Mouse (Mus musculus): ENCODE data around the gene Fbxw11. TPM values are rescaled to one million over a fixed set of nuclear protein-coding genes. Genes with fewer than 3 reads are reported as not detected.

The Fbxw11 gene
- polyA plus RNA-seq, 1 experiment = 31.9 TPM

DNA sequence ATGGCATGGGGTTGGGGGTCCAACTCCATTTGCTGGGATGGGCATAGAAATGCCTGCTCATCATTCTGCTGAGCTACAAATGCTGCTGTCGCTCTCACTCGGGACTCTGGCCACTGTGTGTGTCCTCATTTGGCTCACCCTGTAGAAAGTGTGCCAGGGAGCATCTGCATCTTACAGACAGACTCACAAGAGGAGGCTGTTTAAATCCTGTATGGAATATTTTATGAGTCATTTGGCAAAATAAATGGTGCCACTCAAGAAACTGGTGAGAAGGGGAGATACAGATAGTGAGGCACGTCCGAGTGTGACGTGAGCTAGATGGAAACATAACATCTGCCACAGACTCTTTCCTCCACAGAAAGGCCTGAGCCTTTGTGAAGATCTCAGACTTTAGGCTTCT is 95.2 kb downstream of the Fbxw11 start:
- 79% methylated on average over 5 of the region's 5 CpGs for WGBS
- DNase-seq (ENCODE audit: low read depth, low spot score) = no peak

DNA sequence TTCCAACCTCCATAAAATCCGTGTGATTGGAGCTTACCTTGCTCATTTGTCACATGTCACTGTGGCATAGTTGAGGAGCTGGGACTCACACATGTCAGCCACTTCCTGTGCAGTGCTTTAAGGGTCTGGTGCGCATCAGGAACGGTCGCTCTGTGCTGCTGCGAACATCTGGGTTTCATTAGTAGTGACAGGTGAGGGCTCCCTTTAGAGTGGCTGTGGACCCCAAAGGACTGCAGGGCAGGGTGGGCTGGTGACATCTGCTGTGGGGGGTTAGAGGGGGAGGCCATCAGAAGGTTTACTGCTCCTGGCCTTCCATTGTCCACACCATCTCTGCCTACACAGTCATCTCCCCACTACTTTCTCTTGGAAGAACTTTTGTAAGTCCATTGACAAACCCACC is 101.4 kb downstream of the Fbxw11 start:
- 70% methylated on average over 5 of the region's 5 CpGs for WGBS

DNA sequence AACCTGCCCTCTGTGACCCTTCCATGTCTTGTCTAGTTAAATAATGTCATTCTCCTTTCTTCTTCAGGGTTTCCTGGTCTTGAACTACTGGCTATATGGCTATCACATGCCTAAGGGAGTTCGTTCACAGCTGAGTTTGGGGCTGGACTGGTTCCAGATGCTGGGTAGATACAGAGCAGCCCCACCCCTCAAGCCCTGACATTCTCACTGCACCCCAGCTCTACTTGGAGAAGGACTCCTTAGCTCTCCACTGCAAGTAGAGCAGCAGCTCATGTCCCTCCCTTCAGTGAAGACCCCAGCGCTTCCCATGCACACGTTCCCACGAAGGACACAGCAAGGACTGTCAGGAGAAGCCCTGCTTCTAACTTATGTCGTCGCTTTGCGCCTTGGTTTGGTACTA is 101.9 kb downstream of the Fbxw11 start:
- 83% methylated on average over 7 of the region's 7 CpGs for WGBS
- no peak for DNase-seq (ENCODE audit: low read depth, low spot score)

More for the DNA sequence above, 101.4 kb downstream of the Fbxw11 start:
- DNase-seq (ENCODE audit: low read depth, low spot score) = no peak

DNA sequence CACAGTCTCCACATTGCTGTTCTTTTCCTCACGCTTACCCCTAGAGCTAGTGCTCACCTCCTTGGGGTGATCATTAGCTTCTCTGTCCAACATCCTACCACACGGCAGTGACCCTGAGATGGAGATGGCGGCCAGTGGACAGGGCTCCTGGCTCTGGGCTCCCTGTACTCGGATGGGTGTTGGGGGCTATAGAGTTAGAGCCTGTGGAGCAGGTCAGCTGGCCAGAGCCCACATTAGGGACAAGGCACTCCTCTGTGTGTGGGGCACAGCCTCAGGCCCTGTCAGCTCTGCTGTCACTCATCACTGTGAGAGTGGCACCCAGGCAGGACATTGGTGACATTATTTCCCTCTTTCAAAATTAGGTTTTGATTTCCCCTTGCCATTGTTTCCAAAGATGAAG is 102.9 kb downstream of the Fbxw11 start:
- DNase-seq (ENCODE audit: low read depth, low spot score) = no peak
- WGBS = 96% methylated on average over 4 of the region's 4 CpGs

DNA sequence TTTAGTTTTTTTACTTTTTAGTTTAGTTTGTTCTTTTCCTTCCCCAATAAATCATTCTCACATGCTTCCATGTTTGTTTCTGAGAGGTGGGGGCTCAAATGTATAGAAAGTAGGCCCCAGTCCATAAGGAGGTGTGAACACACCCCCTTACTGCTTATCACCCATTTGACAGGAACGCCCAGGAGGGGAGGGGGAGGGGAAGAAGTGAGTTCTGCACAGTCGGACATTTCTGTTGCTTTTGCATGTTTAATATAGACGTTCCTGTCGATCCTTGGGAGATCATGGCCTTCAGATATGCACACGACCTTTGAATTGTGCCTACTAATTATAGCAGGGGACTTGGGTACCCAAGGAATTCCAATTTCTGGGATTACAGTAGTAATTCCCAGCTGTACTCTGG is 103.5 kb downstream of the Fbxw11 start:
- DNase-seq (ENCODE audit: low read depth, low spot score) = no peak
- WGBS = 53% methylated on average over 5 of the region's 5 CpGs

DNA sequence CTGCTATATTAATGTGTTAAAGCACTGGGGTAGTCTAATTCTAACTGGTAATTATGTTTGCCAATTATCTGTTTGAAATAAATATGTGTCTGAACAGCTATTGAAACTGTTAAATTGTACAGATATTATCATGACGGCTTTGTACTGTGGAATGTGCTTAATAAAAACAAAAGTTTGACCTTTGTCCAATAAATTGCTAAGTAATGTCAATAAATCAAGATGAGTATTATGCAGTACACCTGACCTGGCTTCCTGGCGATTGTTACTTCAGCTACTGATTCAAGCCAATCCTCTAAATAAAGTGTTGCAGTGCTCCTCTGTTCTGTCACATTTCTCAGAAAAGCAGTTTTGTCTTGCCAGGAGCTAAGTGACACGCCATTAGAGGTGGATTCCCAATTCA is 104.0 kb downstream of the Fbxw11 start:
- 60% methylated on average over 3 of the region's 3 CpGs for WGBS
- DNase-seq (ENCODE audit: low read depth, low spot score) = no peak

DNA sequence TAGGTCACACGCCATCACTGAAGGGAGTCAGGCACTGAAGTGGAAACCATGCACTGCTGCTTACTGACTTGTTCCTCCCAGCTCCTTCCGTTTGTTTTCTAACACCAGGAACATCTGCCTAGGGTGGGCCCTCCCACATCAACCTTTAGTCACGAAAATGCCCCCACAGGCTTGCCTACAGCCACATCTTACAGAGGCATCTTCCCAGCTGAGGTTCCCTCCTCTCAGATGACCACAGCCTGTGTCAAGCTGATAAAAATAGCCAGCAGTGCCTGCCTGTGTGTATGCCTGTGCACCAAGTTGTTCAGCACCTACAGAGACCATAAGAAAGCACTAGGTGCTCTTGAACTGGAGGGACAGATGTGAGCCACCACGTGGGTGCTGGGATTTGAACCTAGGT is 106.3 kb downstream of the Fbxw11 start:
- DNase-seq (ENCODE audit: low read depth, low spot score) = no peak
- 73% methylated on average over 4 of the region's 4 CpGs for WGBS

DNA sequence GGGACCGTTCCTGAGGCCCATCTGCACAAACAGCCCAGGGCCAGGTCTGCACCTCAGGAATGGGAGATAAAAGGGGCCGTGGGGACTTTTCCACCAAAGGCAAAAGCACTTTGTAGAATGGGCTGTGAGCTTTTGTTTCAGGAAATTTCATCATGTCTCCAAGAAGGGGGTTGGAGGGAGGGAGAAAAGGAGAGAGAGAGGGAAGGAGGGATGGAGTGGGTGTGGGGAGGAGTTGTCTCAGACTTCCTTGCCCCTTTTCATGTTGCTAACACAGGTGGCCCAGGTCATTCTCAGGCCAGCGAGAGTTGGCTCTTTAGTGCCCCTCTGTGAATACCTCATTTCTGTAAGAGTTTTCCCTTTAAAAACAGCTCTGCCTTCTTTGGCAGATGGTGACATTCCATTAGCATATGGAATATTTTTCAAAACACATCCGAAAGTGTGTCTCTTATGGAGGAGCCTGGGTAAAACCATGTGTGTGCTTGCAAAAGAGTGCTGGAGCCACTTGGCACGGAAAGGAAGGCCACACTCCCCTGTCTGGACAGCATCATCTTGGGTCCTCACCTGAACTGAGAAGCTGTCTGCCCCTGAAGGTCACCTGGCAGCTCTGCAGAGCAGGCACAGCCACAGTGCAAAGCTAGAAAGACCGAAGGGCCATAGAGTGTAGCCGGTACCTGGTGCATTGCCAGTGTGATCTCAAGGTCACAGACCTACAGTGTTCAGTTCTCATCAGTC is 109.5 kb downstream of the Fbxw11 start:
- DNase-seq (ENCODE audit: low read depth, low spot score) = no peak
- WGBS = 62% methylated on average over 7 of the region's 7 CpGs

DNA sequence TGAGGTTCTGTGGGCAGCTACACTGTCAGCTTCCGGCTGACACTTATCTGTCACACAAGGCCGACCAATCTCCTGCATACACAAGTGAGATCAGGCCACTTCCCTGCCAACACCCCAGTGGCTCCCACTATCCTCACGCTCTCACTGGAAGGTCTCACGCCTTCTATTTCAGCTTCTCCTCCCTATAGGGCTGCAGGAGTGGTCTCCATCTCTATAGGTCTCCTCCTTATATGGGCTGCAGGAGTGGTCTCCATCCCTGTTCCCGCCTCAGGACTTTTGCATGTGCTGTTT is 110.0 kb downstream of the Fbxw11 start:
- DNase-seq (ENCODE audit: low read depth, low spot score) = no peak
- WGBS = 74% methylated on average over 5 of the region's 5 CpGs

DNA sequence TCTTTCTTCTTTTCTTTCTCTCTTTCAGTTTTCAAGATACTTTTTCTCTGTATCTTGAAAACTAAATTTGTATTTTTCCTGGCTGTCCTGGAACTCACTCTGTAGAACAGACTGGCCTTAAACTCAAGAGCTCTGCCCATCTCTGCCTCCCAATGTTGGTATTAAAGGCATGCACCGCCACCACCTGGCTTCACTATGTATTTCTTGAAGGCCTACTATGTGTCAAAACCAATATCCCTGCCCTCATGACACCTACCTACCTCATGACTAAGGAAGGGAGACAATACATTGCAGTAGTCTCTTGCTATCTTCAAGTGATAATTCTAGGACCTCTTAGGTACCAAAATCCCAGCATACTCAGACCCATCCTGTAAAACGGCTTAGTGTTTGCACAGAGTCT is 110.8 kb downstream of the Fbxw11 start:
- WGBS = 87% methylated on average over 2 of the region's 2 CpGs
- no peak for DNase-seq (ENCODE audit: low read depth, low spot score)

DNA sequence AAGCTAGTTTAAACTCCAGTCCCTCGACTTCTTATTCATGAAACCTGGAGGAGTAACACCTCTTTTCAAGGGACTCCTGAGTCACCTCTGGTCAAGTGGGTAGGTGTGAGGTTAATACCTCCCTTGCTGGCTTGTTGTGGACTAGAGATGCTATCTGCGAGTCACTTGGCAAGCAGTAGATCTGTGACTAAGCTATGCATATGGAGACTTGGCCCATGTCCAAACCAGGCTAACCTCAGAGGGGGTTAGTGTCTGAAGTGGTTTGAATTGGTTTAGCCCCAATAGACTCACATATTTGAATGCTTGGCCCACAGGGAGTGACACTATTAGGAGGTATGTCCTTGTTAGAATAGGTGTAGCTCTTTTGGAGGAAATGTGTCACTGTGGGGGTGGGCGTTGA is 120.2 kb downstream of the Fbxw11 start:
- no peak for DNase-seq (ENCODE audit: low read depth, low spot score)

DNA sequence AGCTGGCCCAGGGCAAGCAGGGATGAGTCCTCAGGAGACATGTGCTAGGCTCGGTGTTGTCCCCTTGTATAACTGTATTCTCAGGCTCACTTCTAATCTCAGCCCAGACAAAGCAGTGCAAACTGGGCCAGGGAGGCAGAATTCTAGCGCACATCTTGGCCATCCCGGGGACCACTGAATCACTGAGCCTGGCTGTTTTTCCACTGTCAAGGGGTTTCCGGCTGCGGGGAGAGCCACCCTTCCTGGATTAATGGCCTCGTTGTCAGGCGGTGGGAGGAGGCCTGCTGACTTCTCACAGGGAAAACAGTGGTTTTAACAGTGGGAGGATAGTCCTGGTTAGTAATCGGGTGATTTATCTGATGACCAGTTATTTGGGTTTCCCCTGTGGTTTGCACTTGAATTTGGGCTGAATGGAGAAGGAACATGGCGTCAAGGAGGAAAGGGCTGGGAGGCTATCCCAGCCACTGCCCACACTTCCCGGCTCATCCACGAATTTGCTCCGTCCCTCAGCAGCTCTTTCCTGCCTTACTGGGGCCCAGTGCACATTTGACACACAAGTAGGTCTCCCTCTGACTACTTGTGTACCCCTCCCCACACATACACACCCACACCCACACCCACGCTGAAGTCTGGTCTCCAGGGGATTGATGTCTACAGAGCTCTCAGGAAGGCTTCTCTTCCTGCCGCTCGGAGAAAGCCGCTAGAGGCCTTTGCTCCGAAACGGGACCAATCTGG is 125.1 kb downstream of the Fbxw11 start:
- no peak for DNase-seq (ENCODE audit: low read depth, low spot score)
- 77% methylated on average over 18 of the region's 18 CpGs for WGBS

More for the DNA sequence above, 120.2 kb downstream of the Fbxw11 start:
- 55% methylated on average over 3 of the region's 3 CpGs for WGBS

DNA sequence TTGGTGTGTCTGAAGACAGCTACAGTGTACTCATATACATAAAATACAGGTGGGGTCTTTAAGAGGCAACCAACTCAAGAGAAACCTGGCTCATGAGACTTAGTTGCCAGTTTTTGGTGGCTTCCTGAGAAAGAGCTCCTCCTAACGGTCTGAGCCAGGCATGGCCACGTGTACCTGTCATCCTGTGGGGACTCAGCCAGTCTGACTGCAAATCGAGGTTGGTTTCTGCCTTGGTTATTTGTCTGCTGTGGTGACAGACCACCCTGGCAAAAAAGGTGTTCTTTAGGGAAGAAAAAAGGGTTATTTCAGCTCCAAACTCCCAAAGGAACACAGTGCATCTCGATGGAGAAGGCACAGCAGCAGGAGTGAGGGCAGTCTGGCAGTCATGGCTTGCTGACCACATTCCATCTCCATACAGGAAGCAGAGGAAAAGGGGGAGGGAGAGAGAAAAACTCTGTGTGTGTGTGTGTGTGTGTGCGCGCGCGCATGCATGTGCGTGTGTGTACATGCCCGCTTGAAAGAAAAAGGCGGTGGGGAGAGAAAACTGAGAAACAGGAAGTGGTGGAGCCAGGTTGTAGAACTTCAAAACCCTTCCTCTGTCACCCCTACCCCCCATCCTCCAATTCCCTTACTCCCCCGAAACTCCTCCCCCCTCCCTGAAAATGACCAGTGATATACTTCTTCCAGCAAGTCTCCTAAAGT is 126.3 kb downstream of the Fbxw11 start:
- DNase-seq (ENCODE audit: low read depth, low spot score) = no peak
- 69% methylated on average over 12 of the region's 12 CpGs for WGBS

DNA sequence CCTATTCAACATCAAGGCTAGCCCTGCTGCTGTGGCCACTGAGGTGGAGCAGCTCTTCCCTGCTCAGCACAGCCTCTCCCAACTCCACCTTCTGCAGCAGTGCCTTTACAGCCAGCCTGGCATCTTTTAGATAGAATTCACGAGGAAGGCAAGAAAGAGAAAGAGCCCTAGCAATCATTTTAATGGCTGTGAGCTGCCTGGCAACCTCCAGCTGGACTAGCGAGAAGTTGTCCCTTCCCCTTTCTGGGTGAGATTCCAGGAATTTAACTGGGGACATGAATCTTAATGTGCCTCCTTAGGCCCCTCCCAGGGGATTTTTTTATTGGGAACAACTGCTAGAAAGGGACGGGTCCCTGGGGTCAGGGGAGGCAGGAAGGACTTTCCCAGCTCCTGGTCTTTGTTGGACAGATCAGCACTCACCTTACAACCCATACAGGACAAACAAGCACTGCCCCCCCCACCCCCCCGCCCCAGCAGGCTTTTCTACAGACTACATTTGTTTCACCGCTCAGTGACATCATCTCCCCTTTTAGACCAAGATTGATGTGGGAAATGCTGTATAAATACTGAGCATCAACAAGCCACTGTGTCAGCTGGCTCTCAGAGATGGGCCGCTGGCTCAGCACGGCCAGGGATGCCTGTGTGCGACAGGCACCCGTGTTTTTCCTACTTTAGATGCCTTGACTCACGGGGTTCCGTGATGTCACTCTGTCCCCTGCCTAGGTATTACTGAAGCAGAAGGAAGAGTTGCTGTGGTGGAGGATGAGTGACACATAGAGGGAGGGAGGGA is 138.4 kb downstream of the Fbxw11 start:
- WGBS = 26% methylated on average over 11 of the region's 11 CpGs

DNA sequence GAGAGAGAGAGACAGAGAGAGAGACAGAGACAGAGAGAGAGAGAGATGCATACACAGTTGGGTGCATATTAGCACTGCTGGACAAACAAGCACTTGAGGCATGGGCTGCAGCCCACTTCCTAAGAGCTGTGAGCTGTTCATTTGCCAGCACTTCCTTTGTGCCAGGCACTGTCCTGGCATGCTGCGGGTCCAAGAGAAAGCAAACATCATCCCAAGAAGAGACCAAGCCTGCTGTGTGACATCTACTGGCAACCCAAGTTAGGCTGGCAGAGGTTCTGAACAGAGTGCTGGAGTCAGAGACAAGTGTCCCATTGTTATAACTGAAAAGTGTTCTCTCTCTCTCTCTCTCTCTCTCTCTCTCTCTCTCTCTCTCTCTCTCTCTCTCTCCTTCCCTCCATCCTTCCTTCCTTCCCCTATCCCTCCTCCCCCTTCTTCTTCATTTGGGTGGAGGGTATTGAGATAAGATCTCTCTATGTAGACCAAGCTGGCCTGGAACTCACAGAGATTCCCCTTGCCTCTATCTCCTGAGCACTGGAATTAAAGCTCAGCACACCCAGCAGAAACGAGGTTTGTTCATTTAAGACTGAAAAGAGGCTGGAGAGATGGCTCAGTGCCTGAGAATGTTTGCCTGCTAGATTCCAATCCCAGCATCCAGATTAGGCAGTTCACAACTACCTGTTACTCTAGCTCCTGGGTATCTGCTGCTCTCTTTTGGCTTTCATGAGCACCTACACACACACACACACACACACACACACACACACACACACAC is 139.3 kb downstream of the Fbxw11 start:
- DNase-seq (ENCODE audit: low read depth, low spot score) = no peak
- 26% methylated on average over 2 of the region's 2 CpGs for WGBS

More for the DNA sequence above, 138.4 kb downstream of the Fbxw11 start:
- no peak for DNase-seq (ENCODE audit: low read depth, low spot score)

DNA sequence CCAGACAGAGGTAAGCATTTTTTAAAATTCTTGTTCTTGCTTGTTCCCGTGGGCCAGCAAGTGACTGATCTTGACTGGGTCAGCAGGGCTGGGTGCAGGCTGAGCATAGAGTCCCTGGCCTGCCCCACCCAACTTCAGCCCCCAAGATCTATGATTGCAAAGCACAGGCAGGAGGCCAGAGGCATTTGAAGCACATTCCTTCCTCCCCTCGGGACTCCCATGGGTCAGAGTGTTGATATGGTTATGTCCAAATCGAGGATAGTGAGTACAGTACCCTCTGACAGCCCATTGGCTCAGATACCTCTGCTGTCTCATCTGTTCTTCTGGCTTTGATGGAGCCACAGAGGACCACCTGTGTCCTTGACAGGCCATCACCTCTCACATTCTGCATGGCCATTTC is 140.2 kb downstream of the Fbxw11 start:
- WGBS = 45% methylated on average over 3 of the region's 3 CpGs
- DNase-seq (ENCODE audit: low read depth, low spot score) = no peak

DNA sequence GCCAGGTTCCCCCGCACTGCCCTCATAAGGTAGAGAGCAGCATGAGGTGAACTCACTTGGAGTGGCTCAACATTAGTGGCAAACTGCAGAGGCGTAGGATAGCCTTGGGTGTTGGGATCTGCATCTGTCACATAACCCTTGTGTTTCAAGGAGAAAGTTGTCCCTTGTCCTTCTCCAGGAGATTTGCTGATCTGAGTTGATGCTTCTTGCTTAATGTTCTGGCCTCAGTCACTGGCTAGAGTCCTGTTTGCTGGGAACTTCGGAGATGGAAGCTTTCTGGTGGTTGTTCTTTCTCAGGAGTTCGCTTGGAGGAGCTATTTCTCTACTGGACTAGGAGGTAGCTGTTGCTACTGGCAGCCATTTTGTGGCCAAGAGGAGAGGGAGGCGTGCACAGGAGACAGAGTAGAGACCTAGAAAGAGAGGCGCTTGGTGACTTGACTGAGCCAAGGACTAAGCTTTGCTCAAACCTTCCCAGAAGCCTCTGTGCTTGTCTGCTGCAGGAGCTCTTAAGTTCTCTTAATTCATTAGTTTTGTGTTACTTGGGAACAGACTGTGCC is 143.1 kb downstream of the Fbxw11 start:
- 79% methylated on average over 6 of the region's 6 CpGs for WGBS
- no peak for DNase-seq (ENCODE audit: low read depth, low spot score)

DNA sequence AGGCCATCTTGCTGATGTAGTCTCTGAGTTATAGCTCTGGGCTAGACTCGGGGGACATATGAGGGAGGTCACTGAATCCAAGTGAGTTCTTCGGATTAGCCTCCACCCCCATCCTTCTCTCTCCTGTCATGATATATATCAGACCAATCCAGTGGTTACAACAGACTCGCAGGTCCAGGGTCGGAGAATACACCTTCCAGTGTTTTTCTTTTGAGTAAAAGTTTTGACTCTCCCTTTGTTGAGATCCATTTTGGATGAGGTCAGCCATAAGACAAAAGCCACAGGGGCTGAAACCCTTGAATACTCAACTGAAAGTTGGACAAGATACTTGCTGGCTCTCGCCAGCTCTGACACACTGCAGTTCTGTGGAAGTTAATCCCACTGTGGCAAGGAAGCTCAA is 143.7 kb downstream of the Fbxw11 start:
- DNase-seq (ENCODE audit: low read depth, low spot score) = no peak
- WGBS = 86% methylated on average over 5 of the region's 5 CpGs

DNA sequence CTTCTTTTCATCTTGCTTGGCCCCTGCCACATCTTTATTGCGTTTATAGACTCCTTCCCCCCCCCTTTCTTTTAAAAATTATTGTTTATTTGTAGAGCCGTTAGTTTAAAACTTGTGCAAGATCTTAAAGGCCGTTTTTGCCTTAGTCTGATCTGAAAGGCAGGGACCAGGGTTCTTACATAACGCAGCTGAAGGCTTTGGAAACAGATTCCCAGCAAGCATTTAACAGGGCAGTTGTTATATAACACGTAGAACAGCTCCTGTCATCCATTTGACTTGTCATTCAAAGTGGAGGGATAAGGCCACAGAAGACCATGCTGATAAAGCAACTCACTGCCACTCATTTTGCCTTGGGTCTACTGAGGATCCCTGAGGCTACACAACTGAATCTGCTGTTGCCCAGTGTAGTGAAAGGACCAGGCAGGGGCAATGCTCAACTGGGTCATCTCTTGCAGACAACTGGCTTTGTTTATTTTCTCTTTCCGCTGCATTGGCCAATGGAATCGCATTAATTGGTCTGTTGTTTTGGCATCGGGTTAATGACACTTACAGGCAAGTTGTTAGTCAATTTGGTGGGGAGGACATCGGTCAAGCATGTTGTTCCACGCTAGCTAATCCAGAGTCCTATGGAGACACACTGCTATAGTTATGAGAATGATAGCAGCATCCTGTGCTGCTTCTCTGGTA is 152.4 kb downstream of the Fbxw11 start:
- no peak for DNase-seq (ENCODE audit: low read depth, low spot score)
- 49% methylated on average over 10 of the region's 10 CpGs for WGBS
